Mouse (Mus musculus) kidney, postnatal 0 days (tissue): ENCODE measurements at regions not wholly inside any gene's neighbourhood (a gene's known extent, or its start where the extent isn't known, plus 50 kb on each side); places are given as distances from the start of the nearest gene placed in this dataset.

ENCODE experiments used
- ATAC-seq: fragments of 200-750 bp; cut with Nextera tagmentation; replicated peaks from 2 replicates; pipeline ENCODE4 v1.8.0; 2017; ENCODE audit warnings: low read depth, moderate number of reproducible peaks, moderate TSS enrichment, moderate library complexity; ENCODE audit not compliant: low FRiP score
- DNase-seq: peaks from one replicate; pipeline ENCODE4 v3.0.0-alpha.2; 2016; ENCODE audit warnings: low spot score
- H3K27ac ChIP-seq: fragments of 300-500 bp; sonication (generic); 2 replicates; pipeline ENCODE4 v1.5.1; 2014; ENCODE audit warnings: mild to moderate bottlenecking
- H3K27me3 ChIP-seq: fragments of 300-500 bp; sonication (generic); 2 replicates; pipeline ENCODE4 v1.6.1; 2014; ENCODE audit warnings: low read length, mixed read lengths; ENCODE audit not compliant: insufficient read depth
- H3K36me3 ChIP-seq: fragments of 300-500 bp; sonication (generic); 2 replicates; pipeline ENCODE4 v1.6.1; 2014; ENCODE audit warnings: low read length, mixed read lengths; ENCODE audit not compliant: insufficient read depth
- H3K4me1 ChIP-seq: fragments of 300-500 bp; sonication (generic); replicated peaks from 2 replicates; pipeline ENCODE4 v1.6.1; 2014; ENCODE audit warnings: antibody characterized with exemption, low read length, mixed read lengths; ENCODE audit not compliant: insufficient read depth
- H3K4me2 ChIP-seq: fragments of 300-500 bp; sonication (generic); 2 replicates; pipeline ENCODE4 v1.6.1; 2014; ENCODE audit warnings: mild to moderate bottlenecking, low read length, moderate library complexity, mixed read lengths
- H3K4me3 ChIP-seq: fragments of 300-500 bp; sonication (generic); replicated peaks from 2 replicates; pipeline ENCODE4 v1.5.1; 2014; ENCODE audit warnings: low read depth, low read length
- H3K9ac ChIP-seq: fragments of 300-500 bp; sonication (generic); 2 replicates; pipeline ENCODE4 v1.6.1; 2014; ENCODE audit warnings: low read depth, low read length
- H3K9me3 ChIP-seq: fragments of 300-500 bp; sonication (generic); replicated peaks from 2 replicates; pipeline ENCODE4 v1.6.1; 2016; ENCODE audit warnings: low read length, inconsistent platforms, mixed read lengths
- CTCF ChIP-seq: IDR thresholded peaks from 2 replicates; pipeline ENCODE4 v1.5.1; 2016; ENCODE audit warnings: antibody characterized with exemption, low read depth, mild to moderate bottlenecking, moderate library complexity
- WGBS: fragments of 180-500 bp; shearing (Covaris S2); extraction: QIAGEN DNeasy Blood & Tissue Kit; methylation state at CpG from one replicate; pipeline ENCODE4 v1.1.7; 2014; 5-methylcytosine and 5-hydroxymethylcytosine counted together

DNA sequence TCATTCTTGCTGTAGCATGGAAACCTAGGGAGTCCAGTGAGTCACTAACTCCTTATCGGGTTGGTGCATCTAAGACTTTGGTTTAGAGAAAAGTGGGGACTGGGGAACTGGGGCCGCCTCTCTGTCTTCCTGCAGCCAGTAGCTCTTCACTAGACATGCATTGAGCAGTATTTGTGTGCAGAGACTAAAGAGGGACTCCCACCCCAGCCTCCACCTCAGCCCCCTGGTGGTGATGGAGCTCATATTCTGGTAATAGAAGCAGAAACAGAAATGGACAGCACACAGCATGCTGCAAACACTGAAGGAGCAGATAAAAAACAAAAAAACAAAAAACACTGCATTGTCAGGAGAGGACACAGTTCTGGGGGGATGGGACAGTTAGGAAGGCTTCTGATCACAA, 73.3 kb upstream of the Mgme1 start:
- H3K9ac ChIP-seq = no peak overlapping the region
- no peaks in the 10 kb centered on the region for H3K4me1 ChIP-seq
- TF ChIP-seq CTCF = peak; percentile 74
- ATAC-seq = no peak
- no peak overlapping the region for H3K4me3 ChIP-seq
- 81% methylated on average over 2 of the region's 2 CpGs for WGBS
- H3K27me3 ChIP-seq = no peaks in the 10 kb centered on the region
- no peak overlapping the region for H3K27ac ChIP-seq
- no peaks in the 10 kb centered on the region for H3K36me3 ChIP-seq
- no peaks in the 10 kb centered on the region for H3K9me3 ChIP-seq
- H3K4me2 ChIP-seq = no peak overlapping the region
- peak; percentile 72 for DNase-seq

DNA sequence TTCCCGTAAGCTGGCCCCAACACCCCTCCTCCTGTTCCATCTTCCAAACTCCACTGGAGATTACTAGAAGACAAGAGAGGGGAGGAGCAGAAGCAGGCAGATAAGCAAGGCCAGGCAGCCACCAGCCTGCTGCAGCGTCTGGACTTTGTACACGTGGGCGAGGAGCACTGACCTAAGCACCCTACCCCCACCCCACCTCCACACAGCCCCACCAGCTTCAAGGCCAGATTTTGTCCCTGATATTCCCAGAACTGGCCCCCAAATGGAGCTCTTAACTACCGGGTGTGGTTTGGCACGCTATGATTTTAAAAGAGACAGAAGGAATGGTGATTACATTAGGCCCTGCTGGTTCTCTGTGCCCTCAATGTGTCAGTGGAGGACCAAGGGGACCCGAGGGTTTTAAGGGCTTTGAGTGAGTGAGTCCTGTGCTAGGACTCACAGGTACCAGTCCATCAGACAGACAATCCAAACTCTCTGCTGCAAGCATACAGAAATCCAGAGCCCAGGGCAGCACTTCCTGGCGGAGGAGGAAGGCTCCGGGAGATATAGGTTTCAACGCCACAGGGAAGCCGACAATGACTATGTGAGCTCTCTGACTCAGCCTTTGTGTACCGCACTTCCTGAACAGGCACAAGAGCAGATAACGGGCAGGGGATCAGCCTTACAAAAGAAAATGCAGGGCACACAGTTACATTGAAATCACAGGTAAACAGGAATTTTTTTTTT, 72.0 kb upstream of the Mgme1 start:
- H3K27me3 ChIP-seq = no peaks in the 10 kb centered on the region
- 53% methylated on average over 13 of the region's 13 CpGs for WGBS
- no peaks in the 10 kb centered on the region for H3K4me1 ChIP-seq
- H3K4me3 ChIP-seq = no peak overlapping the region
- H3K9me3 ChIP-seq = no peaks in the 10 kb centered on the region
- DNase-seq = no peak
- no peak overlapping the region for H3K27ac ChIP-seq
- no peak for TF ChIP-seq CTCF
- no peak for ATAC-seq
- no peak overlapping the region for H3K4me2 ChIP-seq
- no peak overlapping the region for H3K9ac ChIP-seq
- no peaks in the 10 kb centered on the region for H3K36me3 ChIP-seq
